In the genomic region with DNA sequence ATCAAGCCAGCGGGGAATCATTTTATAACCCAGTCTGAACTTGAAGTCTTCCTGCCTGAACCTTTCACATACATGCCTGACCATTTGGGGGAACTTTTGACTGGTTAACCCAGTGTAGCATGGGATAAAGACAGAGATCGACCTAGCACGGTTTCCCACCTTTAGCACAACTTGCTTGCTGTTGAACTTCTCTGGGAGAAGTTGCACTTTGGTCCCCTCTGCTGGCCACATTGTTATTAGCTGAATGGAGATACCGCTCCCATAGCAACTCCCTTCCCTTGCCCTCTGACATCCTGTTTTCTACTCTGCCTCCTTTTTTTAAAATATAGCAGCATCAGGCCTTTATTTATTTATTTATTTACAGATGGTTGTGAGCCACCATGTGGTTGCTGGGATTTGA, we compare ENCODE assay signal across 9 mouse cellular contexts. TPM values are rescaled to one million over a fixed set of nuclear protein-coding genes. Genes with fewer than 3 reads are reported as not detected.
DNase-seq lines count a peak whose midpoint lies in the region; ATAC-seq and TF ChIP-seq lines count a peak whose summit lies in the region.
"Had no signal": no experiment of that assay in that cellular context is flagged by ENCODE, and none has a peak within 500 bp of the region (broad histone marks: within the 10 kb centered on the region; RNA-seq: fewer than 3 reads in every experiment).

No protein-coding gene starts in this region.

- TF ChIP-seq CTCF in midbrain, postnatal 0 days (IDR thresholded peaks at IDR 0.05) = peak; percentile 80

- 18% methylated on average over 4 of the region's 4 CpGs for WGBS in heart, embryonic 11.5 days (ENCODE audit: insufficient replicate concordance)
- WGBS in heart, embryonic 16.5 days = 23% methylated on average over 4 of the region's 4 CpGs
- WGBS in midbrain, postnatal 0 days = 30% methylated on average over 4 of the region's 4 CpGs

- peak; percentile 83 to 92 for DNase-seq in heart, adult 18-20 months
- DNase-seq in ES-CJ7 (ENCODE audit: low read depth, low spot score) = peak; percentile 78
- peak; percentile 23 to 34 for DNase-seq in cerebellum, postnatal 36 days
- DNase-seq in layer of hippocampus, postnatal 14 days (ENCODE audit: low spot score in 2 of 2) = peak; percentile 36 to 59
- DNase-seq in midbrain, postnatal 0 days (ENCODE audit: low spot score) = peak; percentile 62
- peak; percentile 88 for DNase-seq in testis, postnatal 10 days (ENCODE audit: low spot score)

- H3K9ac ChIP-seq in heart, embryonic 11.5 days (ENCODE audit: low read depth, low read length) = no peak overlapping the region
- no peak overlapping the region for H3K9ac ChIP-seq in heart, embryonic 16.5 days (ENCODE audit: low read length)
- H3K9ac ChIP-seq in midbrain, postnatal 0 days (replicated peaks; ENCODE audit: low read length, poor library complexity, severe bottlenecking) = no peak overlapping the region

- no peak overlapping the region for H3K27ac ChIP-seq in heart, embryonic 11.5 days (ENCODE audit: low read depth, low read length)
- no peak overlapping the region for H3K27ac ChIP-seq in heart, embryonic 16.5 days (ENCODE audit: low read length)
- no peak overlapping the region for H3K27ac ChIP-seq in midbrain, postnatal 0 days (ENCODE audit: low read depth, low read length)
- H3K27ac ChIP-seq: macrophage had no signal

- H3K36me3 ChIP-seq in heart, embryonic 11.5 days (ENCODE audit: control insufficient read depth, insufficient read depth, low read length) = no peaks in the 10 kb centered on the region
- H3K36me3 ChIP-seq in heart, embryonic 16.5 days (ENCODE audit: control insufficient read depth, insufficient read depth) = no peaks in the 10 kb centered on the region
- no peaks in the 10 kb centered on the region for H3K36me3 ChIP-seq in midbrain, postnatal 0 days (ENCODE audit: insufficient read depth, low read length)

- no peak overlapping the region for H3K4me3 ChIP-seq in heart, embryonic 11.5 days (ENCODE audit: low read depth, low read length)
- no peak overlapping the region for H3K4me3 ChIP-seq in heart, embryonic 16.5 days (ENCODE audit: low read length)
- no peak overlapping the region for H3K4me3 ChIP-seq in midbrain, postnatal 0 days (ENCODE audit: low read depth, low read length)

- no peak overlapping the region for H3K4me2 ChIP-seq in heart, embryonic 11.5 days
- no peak overlapping the region for H3K4me2 ChIP-seq in heart, embryonic 16.5 days (ENCODE audit: low read depth, low read length)
- H3K4me2 ChIP-seq in midbrain, postnatal 0 days (ENCODE audit: low read depth, low read length, poor library complexity, severe bottlenecking) = no peak overlapping the region

- ATAC-seq in heart, embryonic 11.5 days (replicated peaks; ENCODE audit: insufficient number of reproducible peaks, low FRiP score, low TSS enrichment) = no peak
- peak; percentile 58 for ATAC-seq in heart, embryonic 16.5 days (replicated peaks; ENCODE audit: extremely low read depth, insufficient read depth, low FRiP score)
- no peak for ATAC-seq in midbrain, postnatal 0 days (ENCODE audit: low FRiP score)

- no peaks in the 10 kb centered on the region; the same call in 1 of the 2 replicates for H3K4me1 ChIP-seq in heart, embryonic 11.5 days (ENCODE audit: control insufficient read depth, insufficient read depth, low read length)
- H3K4me1 ChIP-seq in heart, embryonic 16.5 days (ENCODE audit: control insufficient read depth, insufficient read depth, low read length) = 0 out of 2 replicates have a peak, but pooled peaks cover 4% of the 10 kb centered on the region
- H3K4me1 ChIP-seq in midbrain, postnatal 0 days (ENCODE audit: insufficient read depth, low read length) = no peaks in the 10 kb centered on the region; the same call in 1 of the 2 replicates

- peaks cover 10% of the 10 kb centered on the region for H3K27me3 ChIP-seq in heart, embryonic 11.5 days (ENCODE audit: control insufficient read depth, insufficient read depth, low read length)
- H3K27me3 ChIP-seq in heart, embryonic 16.5 days (ENCODE audit: control insufficient read depth, insufficient read depth, low read length) = peaks cover 14% of the 10 kb centered on the region
- no peaks in the 10 kb centered on the region for H3K27me3 ChIP-seq in midbrain, postnatal 0 days (ENCODE audit: insufficient read depth, low read length)

- H3K9me3 ChIP-seq in heart, embryonic 11.5 days (replicated peaks; ENCODE audit: control insufficient read depth, low read length) = no peaks in the 10 kb centered on the region
- H3K9me3 ChIP-seq in heart, embryonic 16.5 days (replicated peaks; ENCODE audit: control insufficient read depth, low read length) = no peaks in the 10 kb centered on the region
- no peaks in the 10 kb centered on the region for H3K9me3 ChIP-seq in midbrain, postnatal 0 days (ENCODE audit: low read length)

RNA-seq across cellular contexts. Expression of a gene that starts 1.3 kb away (rescaled TPM):
- 1 to 10 TPM; 1.4 to 2.4 TPM for total RNA-seq in heart, adult 18-20 months (2021)
- polyA plus RNA-seq in heart, embryonic 11.5 days (2014; fragmentation: Nextera tagmentation; extraction: Ambion mirVana) = 8.2 and 10.3 TPM in 2 replicates
- polyA plus RNA-seq in heart, embryonic 16.5 days (2015; fragmentation: Nextera tagmentation; extraction: Ambion mirVana) = 5.2 and 5.6 TPM in 2 replicates
- total RNA-seq in layer of hippocampus, postnatal 14 days (2021) = 1 to 10 TPM in 1 of 2 experiments, not detected in 1; 1.0 TPM
- total RNA-seq in midbrain, postnatal 0 days (2014; rRNA removed) = 7.4 and 12.1 TPM in 2 replicates
- polyA plus RNA-seq in midbrain, postnatal 0 days (2015; fragmentation: Nextera tagmentation; extraction: Ambion mirVana) = 18.8 and 19.8 TPM in 2 replicates

RNA-seq across cellular contexts. Expression of a gene that starts 8.0 kb away (rescaled TPM):
- total RNA-seq in heart, adult 18-20 months (2021) = not detected
- polyA plus RNA-seq in heart, embryonic 11.5 days (2014; fragmentation: Nextera tagmentation; extraction: Ambion mirVana) = 0.35 TPM in 1 of 2 replicates, not detected in the other
- polyA plus RNA-seq in heart, embryonic 16.5 days (2015; fragmentation: Nextera tagmentation; extraction: Ambion mirVana) = 0.31 and 1.3 TPM in 2 replicates
- not detected for total RNA-seq in layer of hippocampus, postnatal 14 days (2021)
- total RNA-seq in midbrain, postnatal 0 days (2014; rRNA removed) = not detected in 2 replicates
- 0.53 and 0.65 TPM in 2 replicates for polyA plus RNA-seq in midbrain, postnatal 0 days (2015; fragmentation: Nextera tagmentation; extraction: Ambion mirVana)
- polyA plus RNA-seq: macrophage had no signal

RNA-seq across cellular contexts. Expression of a gene that starts 12.6 kb away (rescaled TPM):
- not detected for total RNA-seq in heart, adult 18-20 months (2021)
- polyA plus RNA-seq in heart, embryonic 11.5 days (2014; fragmentation: Nextera tagmentation; extraction: Ambion mirVana) = 0.84 TPM in 1 of 2 replicates, not detected in the other
- 0.16 and 0.37 TPM in 2 replicates for polyA plus RNA-seq in heart, embryonic 16.5 days (2015; fragmentation: Nextera tagmentation; extraction: Ambion mirVana)
- not detected for total RNA-seq in layer of hippocampus, postnatal 14 days (2021)
- not detected in 2 replicates for total RNA-seq in midbrain, postnatal 0 days (2014; rRNA removed)
- polyA plus RNA-seq in midbrain, postnatal 0 days (2015; fragmentation: Nextera tagmentation; extraction: Ambion mirVana) = 0.21 and 0.25 TPM in 2 replicates
- polyA plus RNA-seq: macrophage had no signal

RNA-seq across cellular contexts. Expression of a gene that starts 18.8 kb away (rescaled TPM):
- 100 to 1,000 TPM; 226 to 256 TPM for total RNA-seq in heart, adult 18-20 months (2021)
- 684 and 701 TPM in 2 replicates for polyA plus RNA-seq in heart, embryonic 11.5 days (2014; fragmentation: Nextera tagmentation; extraction: Ambion mirVana)
- polyA plus RNA-seq in heart, embryonic 16.5 days (2015; fragmentation: Nextera tagmentation; extraction: Ambion mirVana) = 607 and 623 TPM in 2 replicates
- 100 to 1,000 TPM; 198 to 203 TPM for total RNA-seq in layer of hippocampus, postnatal 14 days (2021)
- 455 and 493 TPM in 2 replicates for total RNA-seq in midbrain, postnatal 0 days (2014; rRNA removed)
- polyA plus RNA-seq in midbrain, postnatal 0 days (2015; fragmentation: Nextera tagmentation; extraction: Ambion mirVana) = 818 and 874 TPM in 2 replicates

RNA-seq across cellular contexts. Expression of a gene that starts 26.4 kb away (rescaled TPM):
- total RNA-seq in heart, adult 18-20 months (2021) = not detected
- not detected in 2 replicates for polyA plus RNA-seq in heart, embryonic 11.5 days (2014; fragmentation: Nextera tagmentation; extraction: Ambion mirVana)
- polyA plus RNA-seq in heart, embryonic 16.5 days (2015; fragmentation: Nextera tagmentation; extraction: Ambion mirVana) = not detected in 2 replicates
- not detected for total RNA-seq in layer of hippocampus, postnatal 14 days (2021)
- total RNA-seq in midbrain, postnatal 0 days (2014; rRNA removed) = not detected in 2 replicates
- not detected in 2 replicates for polyA plus RNA-seq in midbrain, postnatal 0 days (2015; fragmentation: Nextera tagmentation; extraction: Ambion mirVana)
- polyA plus RNA-seq: macrophage had no signal

Comparison
In these comparisons a context has a peak if more than half of its experiments do, and no peak if none do; other contexts are left out.
1. DNase-seq: peak in every context shown above with its lines; median percentile 88 in testis, postnatal 10 days; 88 in heart, adult 18-20 months; 78 in ES-CJ7; 62 in midbrain, postnatal 0 days; 48 in layer of hippocampus, postnatal 14 days; 28 in cerebellum, postnatal 36 days.